Mouse (Mus musculus): ENCODE data around the gene Utp4. TPM values are rescaled to one million over a fixed set of nuclear protein-coding genes. Genes with fewer than 3 reads are reported as not detected.

Utp4 gene
- polyA plus RNA-seq (2017; shearing (Covaris generic)), result 69.2 TPM

DNA sequence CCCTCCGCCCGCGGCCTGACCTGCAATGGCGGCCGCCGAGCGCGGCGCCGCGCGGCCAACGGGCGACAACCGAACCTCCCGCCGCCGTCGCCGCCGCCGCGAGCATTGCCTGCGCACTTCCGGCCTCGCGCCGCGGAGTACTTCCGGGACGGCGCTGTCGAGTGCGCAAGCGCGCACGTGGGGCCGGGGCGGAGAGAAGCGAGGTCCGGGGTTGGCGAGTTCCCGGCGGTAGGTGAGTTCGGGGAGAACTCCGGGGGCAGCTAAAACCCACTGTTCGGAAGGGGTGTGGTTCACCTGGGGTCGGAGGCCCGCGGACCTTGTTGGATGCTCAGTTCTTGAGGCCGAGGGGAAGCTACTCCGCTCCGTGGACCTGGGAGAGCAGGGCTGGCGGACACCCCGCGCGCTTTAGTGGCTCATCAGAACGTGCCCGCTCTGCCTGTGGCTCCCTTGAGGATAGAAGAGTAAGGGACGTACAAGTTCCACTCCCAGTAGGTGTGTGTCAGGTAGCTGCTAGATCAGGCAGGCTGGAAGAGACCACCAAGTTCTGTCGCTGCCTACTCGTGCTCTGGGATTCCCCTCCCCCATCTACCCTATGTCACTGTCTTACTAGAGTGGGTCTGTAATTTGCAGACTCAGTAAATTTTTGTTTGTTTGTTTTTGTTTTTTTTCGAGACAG lies at the start of gene Utp4:
TSS of gene Utp4 (plus strand) at position 156 of the 676 bp plus-strand sequence.

GRCm38 (mm10) chr8:106870051-106870450 lies 23.4 kb upstream of the Utp4 start, which contains the start of gene Has3:
Gene Has3, plus strand, starts transcription at chr8:106870242.

GRCm38 (mm10) chr8:106935324-106935869 lies 42.0 kb downstream of the Utp4 start, which contains the start of gene Sntb2:
Gene Sntb2, plus strand, starts transcription at chr8:106935750.

Other genes with a start within 250 kb of the Utp4 start
- gene Tango6, start 210.6 kb upstream of the Utp4 start, polyA plus RNA-seq (2017; shearing (Covaris generic)), result 10.1 TPM
- not detected for gene Has3, start 23.4 kb upstream of the Utp4 start, polyA plus RNA-seq (2017; shearing (Covaris generic))
- gene Sntb2, start 42.1 kb downstream of the Utp4 start, polyA plus RNA-seq (2017; shearing (Covaris generic)), result 26.7 TPM
- 41.7 TPM for gene Vps4a, start 137.6 kb downstream of the Utp4 start, polyA plus RNA-seq (2017; shearing (Covaris generic))
- 6.5 TPM for gene Pdf, start 155.0 kb downstream of the Utp4 start, polyA plus RNA-seq (2017; shearing (Covaris generic))
- gene Cog8, start 163.1 kb downstream of the Utp4 start, polyA plus RNA-seq (2017; shearing (Covaris generic)), result 43.1 TPM
- 46.5 TPM for gene Nip7, start 163.2 kb downstream of the Utp4 start, polyA plus RNA-seq (2017; shearing (Covaris generic))
- not detected for gene Tmed6, start 172.0 kb downstream of the Utp4 start, polyA plus RNA-seq (2017; shearing (Covaris generic))
- 26.1 TPM for gene Terf2, start 202.9 kb downstream of the Utp4 start, polyA plus RNA-seq (2017; shearing (Covaris generic))